Mouse (Mus musculus) hindbrain, embryonic 13.5 days (tissue): ENCODE measurements around the gene Nsa2. TPM values are rescaled to one million over a fixed set of nuclear protein-coding genes. Genes with fewer than 3 reads are reported as not detected.

ENCODE experiments used
- ATAC-seq: fragments of 200-750 bp; cut with Nextera tagmentation; 2 replicates; pipeline ENCODE4 v1.8.0; 2017; ENCODE audit warnings: moderate TSS enrichment; ENCODE audit not compliant: low FRiP score
- H3K27ac ChIP-seq: fragments of 300-500 bp; sonication (generic); 2 replicates; pipeline ENCODE4 v1.5.1; 2015; ENCODE audit warnings: inconsistent platforms, mild to moderate bottlenecking, moderate library complexity
- H3K27me3 ChIP-seq: fragments of 300-500 bp; sonication (generic); 2 replicates; pipeline ENCODE4 v1.6.1; 2015; ENCODE audit warnings: mild to moderate bottlenecking, inconsistent platforms
- H3K36me3 ChIP-seq: fragments of 300-500 bp; sonication (generic); 2 replicates; pipeline ENCODE4 v1.6.1; 2015; ENCODE audit warnings: mild to moderate bottlenecking, inconsistent platforms
- H3K4me1 ChIP-seq: fragments of 300-500 bp; sonication (generic); replicated peaks from 2 replicates; pipeline ENCODE4 v1.6.1; 2015; ENCODE audit warnings: inconsistent platforms
- H3K4me2 ChIP-seq: fragments of 300-500 bp; sonication (generic); 2 replicates; pipeline ENCODE4 v1.6.1; 2015; ENCODE audit warnings: inconsistent platforms, mild to moderate bottlenecking, moderate library complexity
- H3K4me3 ChIP-seq: fragments of 300-500 bp; sonication (generic); 2 replicates; pipeline ENCODE4 v1.5.1; 2015; ENCODE audit warnings: mild to moderate bottlenecking, inconsistent platforms
- H3K9ac ChIP-seq: fragments of 300-500 bp; sonication (generic); 2 replicates; pipeline ENCODE4 v1.6.1; 2015; ENCODE audit warnings: mild to moderate bottlenecking, inconsistent platforms
- H3K9me3 ChIP-seq: fragments of 300-500 bp; sonication (generic); 2 replicates; pipeline ENCODE4 v1.6.1; 2016; ENCODE audit warnings: inconsistent platforms
- WGBS: fragments of 180-500 bp; shearing (Covaris S2); methylation state at CpG from one replicate; pipeline ENCODE4 v1.1.7; 2015; 5-methylcytosine and 5-hydroxymethylcytosine counted together
- polyA plus RNA-seq: library from polyadenylated mRNA; unstranded; fragments of >200 nt; fragmentation: Nextera tagmentation; extraction: Ambion mirVana; gene quantifications from 2 replicates; pipeline ENCODE4 v1.2.1, GENCODE M21; 2015

Nsa2 gene
- polyA plus RNA-seq, 1 experiment from 2014 or later = 49.2 TPM

DNA sequence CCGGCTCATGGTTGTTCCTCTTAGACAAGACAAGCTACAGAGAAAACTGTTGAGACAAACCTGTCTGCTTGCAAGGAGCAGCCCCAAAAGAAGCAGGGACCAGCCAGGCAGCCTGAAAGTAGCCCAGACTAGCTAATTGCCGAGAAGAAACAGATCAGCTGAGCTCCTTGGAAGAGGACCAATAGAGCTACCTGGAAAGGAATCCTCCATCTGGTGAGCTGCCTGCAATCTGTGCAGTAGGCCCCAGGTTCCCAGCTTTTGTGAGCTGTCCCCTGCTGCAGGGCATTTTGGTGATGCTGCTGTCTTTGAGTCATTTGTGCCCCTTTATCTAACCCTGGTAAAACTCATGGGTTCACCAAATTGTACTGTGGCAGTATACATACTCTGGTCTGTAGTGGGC lies 57.5 kb downstream of the Nsa2 start:
- no peaks in the 10 kb centered on the region for H3K9me3 ChIP-seq
- no peaks in the 10 kb centered on the region for H3K27me3 ChIP-seq
- H3K4me2 ChIP-seq = no peak overlapping the region
- H3K27ac ChIP-seq = no peak overlapping the region
- peaks cover 7% of the 10 kb centered on the region; the same call in 1 of the 2 replicates for H3K4me1 ChIP-seq
- H3K36me3 ChIP-seq = no peaks in the 10 kb centered on the region
- no peak overlapping the region for H3K9ac ChIP-seq
- ATAC-seq = no peak
- no peak overlapping the region for H3K4me3 ChIP-seq
- WGBS = 84% methylated on average over 2 of the region's 2 CpGs

Other genes with a start within 250 kb of the Nsa2 start
- gene Gcnt4, start 213.2 kb downstream of the Nsa2 start, polyA plus RNA-seq = 0.04 and 0.09 TPM in 2 replicates
- not detected in 2 replicates for gene 1700029F12Rik, start 103.6 kb downstream of the Nsa2 start, polyA plus RNA-seq
- gene Fam169a, start 70.7 kb downstream of the Nsa2 start, polyA plus RNA-seq = 21.8 and 23.4 TPM in 2 replicates
- gene Gm6169, start 38.7 kb downstream of the Nsa2 start, polyA plus RNA-seq = 0.86 and 1.8 TPM in 2 replicates
- gene Gfm2, start within 50 bp of the Nsa2 start, polyA plus RNA-seq = 35.3 and 39.5 TPM in 2 replicates
- 37.3 and 40.1 TPM in 2 replicates for gene Hexb, start 60.4 kb upstream of the Nsa2 start, polyA plus RNA-seq
- 59.2 and 62.1 TPM in 2 replicates for gene Enc1, start 103.2 kb upstream of the Nsa2 start, polyA plus RNA-seq